Mouse (Mus musculus): ENCODE measurements around the gene Ankrd23. TPM values are rescaled to one million over a fixed set of nuclear protein-coding genes. Genes with fewer than 3 reads are reported as not detected.
A peak's percentile ranks its signal among the peaks of the same experiment; 100 is the strongest.

The Ankrd23 gene
- total and polyA plus RNA-seq, 3 experiments = 310 to 397 (median 338) TPM

- intact Hi-C loops (cut with DNase I) = no loop called here
- H3K27me3 ChIP-seq (ENCODE audit: control insufficient read depth, insufficient read depth, low read length) = no peaks in the 10 kb centered on the region
- 0 out of 2 replicates have a peak, but pooled peaks cover 2% of the 10 kb centered on the region for H3K79me2 ChIP-seq (replicated peaks; ENCODE audit: control insufficient read depth, insufficient read depth, low read length)
- H3K27ac ChIP-seq = peak overlapping the region; percentile 99
- H3K36me3 ChIP-seq (ENCODE audit: control insufficient read depth, insufficient read depth, low read length) = peaks cover 4% of the 10 kb centered on the region; the same call in 1 of the 2 replicates
- peak overlapping the region; percentile 71 for H3K4me3 ChIP-seq
- peaks cover 3% of the 10 kb centered on the region for H3K4me1 ChIP-seq (ENCODE audit: control insufficient read depth, insufficient read depth, low read length)
- 10% methylated on average over 126 of the region's 126 CpGs for WGBS
- peak; percentile 68 to 71 for DNase-seq
- peak overlapping the region; percentile 95 for H3K9ac ChIP-seq (ENCODE audit: low read depth, low read length)
- TF ChIP-seq CTCF (IDR thresholded peaks at IDR 0.05) = peak; percentile 39
- TF ChIP-seq POLR2A (IDR thresholded peaks at IDR 0.05; ENCODE audit: insufficient read depth, low read depth, low read length) = no peak
- TF ChIP-seq EP300 (IDR thresholded peaks at IDR 0.05; ENCODE audit: insufficient read depth, low read depth, low read length) = no peak
Measured at GRCm38 (mm10) chr1:36512089-36512965, 24.4 kb downstream of the Ankrd23 start.

- intact Hi-C loops (cut with DNase I) = loop anchor here (2.0 kb wide), 2 partner anchors 41 to 143 kb away; partner anchors contain the start of genes Cnnm4 and Kansl3
- TF ChIP-seq EP300 (IDR thresholded peaks at IDR 0.05; ENCODE audit: insufficient read depth, low read depth, low read length) (peak; percentile 65; the same call in 1 of the 2 replicates), POLR2A (IDR thresholded peaks at IDR 0.05; ENCODE audit: insufficient read depth, low read depth, low read length) (peak; percentile 89), CTCF (IDR thresholded peaks at IDR 0.05) (peak; percentile 71)
Measured at GRCm38 (mm10) chr1:36511289-36512021, 25.2 kb downstream of the Ankrd23 start, which contains the start of gene Cnnm3. Gene Cnnm3 (plus strand): TSS chr1:36511867.

GRCm38 (mm10) chr1:36508238-36508637 lies 28.4 kb downstream of the Ankrd23 start:
- DNase-seq = peak in 1 of 2 experiments; percentile 44
- H3K4me3 ChIP-seq = no peak overlapping the region
- 58% methylated on average over 5 of the region's 5 CpGs for whole genome bisulfite sequencing
- peaks cover 1% of the 10 kb centered on the region for H3K4me1 ChIP-seq (ENCODE audit: control insufficient read depth, insufficient read depth, low read length)
- TF ChIP-seq POLR2A (IDR thresholded peaks at IDR 0.05; ENCODE audit: insufficient read depth, low read depth, low read length) (no peak), CTCF (IDR thresholded peaks at IDR 0.05) (no peak), EP300 (IDR thresholded peaks at IDR 0.05; ENCODE audit: insufficient read depth, low read depth, low read length) (no peak)
- H3K27me3 ChIP-seq (ENCODE audit: control insufficient read depth, insufficient read depth, low read length) = no peaks in the 10 kb centered on the region
- no peaks in the 10 kb centered on the region for H3K79me2 ChIP-seq (replicated peaks; ENCODE audit: control insufficient read depth, insufficient read depth, low read length)
- intact Hi-C loops (cut with DNase I) = no loop called here
- H3K9ac ChIP-seq (ENCODE audit: low read depth, low read length) = no peak overlapping the region
- H3K36me3 ChIP-seq (ENCODE audit: control insufficient read depth, insufficient read depth, low read length) = peaks cover 1% of the 10 kb centered on the region; the same call in 1 of the 2 replicates
- no peak overlapping the region for H3K27ac ChIP-seq

More at GRCm38 (mm10) chr1:36511289-36512021, 25.2 kb downstream of the Ankrd23 start, which contains the start of gene Cnnm3:
- Histone ChIP-seq H3K36me3 (ENCODE audit: control insufficient read depth, insufficient read depth, low read length) (peaks cover 4% of the 10 kb centered on the region; the same call in 1 of the 2 replicates), H3K79me2 (replicated peaks; ENCODE audit: control insufficient read depth, insufficient read depth, low read length) (0 out of 2 replicates have a peak, but pooled peaks cover 2% of the 10 kb centered on the region), H3K27me3 (ENCODE audit: control insufficient read depth, insufficient read depth, low read length) (no peaks in the 10 kb centered on the region), H3K4me3 (peak within 1 kb of the TSS; percentile 71), H3K9ac (ENCODE audit: low read depth, low read length) (peak within 1 kb of the TSS; percentile 95), H3K4me1 (ENCODE audit: control insufficient read depth, insufficient read depth, low read length) (peaks cover 3% of the 10 kb centered on the region), H3K27ac (peak within 1 kb of the TSS; percentile 99)
- WGBS = 1% methylated on average over 51 of the region's 51 CpGs
- peak; percentile 100 for DNase-seq

- H3K36me3 ChIP-seq (ENCODE audit: control insufficient read depth, insufficient read depth, low read length) = no peaks in the 10 kb centered on the region
- DNase-seq = peak; percentile 66 to 86
- H3K79me2 ChIP-seq (replicated peaks; ENCODE audit: control insufficient read depth, insufficient read depth, low read length) = no peaks in the 10 kb centered on the region
- WGBS = 4% methylated on average over 3 of the region's 3 CpGs
- TF ChIP-seq EP300 (IDR thresholded peaks at IDR 0.05; ENCODE audit: insufficient read depth, low read depth, low read length) (no peak), CTCF (IDR thresholded peaks at IDR 0.05) (peak; percentile 97)
- no peaks in the 10 kb centered on the region for H3K4me1 ChIP-seq (ENCODE audit: control insufficient read depth, insufficient read depth, low read length)
- no peak overlapping the region for H3K9ac ChIP-seq (ENCODE audit: low read depth, low read length)
- H3K4me3 ChIP-seq = no peak overlapping the region
- H3K27ac ChIP-seq = no peak overlapping the region
- no peaks in the 10 kb centered on the region for H3K27me3 ChIP-seq (ENCODE audit: control insufficient read depth, insufficient read depth, low read length)
- intact Hi-C loops (cut with DNase I) = loop anchor here (2.0 kb wide), 1 partner anchor 176 kb away; no protein-coding TSS in a partner anchor
Measured at GRCm38 (mm10) chr1:36501261-36501660, 35.4 kb downstream of the Ankrd23 start.

GRCm38 (mm10) chr1:36497312-36497711 lies 39.4 kb downstream of the Ankrd23 start:
- DNase-seq = no peak
- TF ChIP-seq POLR2A (IDR thresholded peaks at IDR 0.05; ENCODE audit: insufficient read depth, low read depth, low read length) (no peak), CTCF (IDR thresholded peaks at IDR 0.05) (no peak), EP300 (IDR thresholded peaks at IDR 0.05; ENCODE audit: insufficient read depth, low read depth, low read length) (no peak)
- 84% methylated on average over 2 of the region's 2 CpGs for WGBS
- Histone ChIP-seq H3K27me3 (ENCODE audit: control insufficient read depth, insufficient read depth, low read length) (no peaks in the 10 kb centered on the region), H3K4me3 (no peak overlapping the region), H3K36me3 (ENCODE audit: control insufficient read depth, insufficient read depth, low read length) (no peaks in the 10 kb centered on the region), H3K79me2 (replicated peaks; ENCODE audit: control insufficient read depth, insufficient read depth, low read length) (no peaks in the 10 kb centered on the region), H3K9ac (ENCODE audit: low read depth, low read length) (no peak overlapping the region), H3K27ac (no peak overlapping the region), H3K4me1 (ENCODE audit: control insufficient read depth, insufficient read depth, low read length) (peaks cover 2% of the 10 kb centered on the region)
- intact Hi-C loops (cut with DNase I) = no loop called here
